Mouse (Mus musculus): Measurements from ENCODE around the gene Ubr2. TPM values are rescaled to one million over a fixed set of nuclear protein-coding genes. Genes with fewer than 3 reads are reported as not detected.

Gene Ubr2
- total and polyA plus RNA-seq, 3 experiments: 15.3 to 353 (median 33.8) TPM

- H3K27me3 ChIP-seq (ENCODE audit: control insufficient read depth in 1 of 2, insufficient read depth in 2 of 2, low read length in 2 of 2): no peaks in the 10 kb centered on the region
- no peak for DNase-seq (ENCODE audit: low read depth, low spot score)
- H3K9ac ChIP-seq (ENCODE audit: control insufficient read depth, low read depth, low read length, poor library complexity, severe bottlenecking): no peak overlapping the region
- H3K4me3 ChIP-seq (ENCODE audit: control insufficient read depth in 1 of 2, insufficient read depth in 1 of 2, low read depth in 2 of 2, low read length in 2 of 2): no peak overlapping the region
- H3K9me3 ChIP-seq (replicated peaks; ENCODE audit: insufficient read depth, low read length): no peaks in the 10 kb centered on the region
- H3K79me2 ChIP-seq (ENCODE audit: control insufficient read depth, insufficient read depth, low read length, poor library complexity): no peaks in the 10 kb centered on the region
- TF ChIP-seq GATA1 (IDR thresholded peaks at IDR 0.05; ENCODE audit: low read depth, low read length) (no peak), SMC3 (IDR thresholded peaks at IDR 0.05; ENCODE audit: low read depth, low read length) (no peak), KAT2A (conservative IDR thresholded peaks at IDR 0.05; ENCODE audit: low read depth, low read length) (no peak), CHD2 (IDR thresholded peaks at IDR 0.05; ENCODE audit: low read length) (no peak), MYC (IDR thresholded peaks at IDR 0.05; ENCODE audit: low read depth, low read length) (no peak), NELFE (IDR thresholded peaks at IDR 0.05; ENCODE audit: low read depth, low read length) (no peak), BHLHE40 (IDR thresholded peaks at IDR 0.05; ENCODE audit: borderline replicate concordance, low read depth, low read length) (no peak), E2F4 (IDR thresholded peaks at IDR 0.05; ENCODE audit: borderline replicate concordance, low read depth, low read length) (no peak), CHD1 (IDR thresholded peaks at IDR 0.05; ENCODE audit: low read depth, low read length) (no peak)
- H3K27ac ChIP-seq (ENCODE audit: control insufficient read depth, low read depth, low read length): no peak overlapping the region
- peaks cover 0 to 20% of the 10 kb centered on the region in 2 experiments; a peak in 2 of 4 replicates for H3K36me3 ChIP-seq (ENCODE audit: control insufficient read depth in 1 of 2, insufficient read depth in 2 of 2, low read length in 2 of 2)
- H3K4me1 ChIP-seq (ENCODE audit: control insufficient read depth in 1 of 2, insufficient read depth in 2 of 2, low read length in 2 of 2): no peaks in the 10 kb centered on the region
Observed at GRCm38 (mm10) chr17:46946276-46946675, 64.1 kb downstream of the Ubr2 start.

GRCm38 (mm10) chr17:46942421-46942820 lies 67.9 kb downstream of the Ubr2 start:
- Histone ChIP-seq H3K27me3 (ENCODE audit: control insufficient read depth in 1 of 2, insufficient read depth in 2 of 2, low read length in 2 of 2) (no peaks in the 10 kb centered on the region), H3K9me3 (replicated peaks; ENCODE audit: insufficient read depth, low read length) (no peaks in the 10 kb centered on the region), H3K27ac (ENCODE audit: control insufficient read depth, low read depth, low read length) (no peak overlapping the region), H3K36me3 (ENCODE audit: control insufficient read depth in 1 of 2, insufficient read depth in 2 of 2, low read length in 2 of 2) (peaks cover 0 to 21% of the 10 kb centered on the region in 2 experiments; a peak in 2 of 4 replicates), H3K79me2 (ENCODE audit: control insufficient read depth, insufficient read depth, low read length, poor library complexity) (no peaks in the 10 kb centered on the region), H3K4me3 (ENCODE audit: control insufficient read depth in 1 of 2, insufficient read depth in 1 of 2, low read depth in 2 of 2, low read length in 2 of 2) (no peak overlapping the region), H3K9ac (ENCODE audit: control insufficient read depth, low read depth, low read length, poor library complexity, severe bottlenecking) (no peak overlapping the region), H3K4me1 (ENCODE audit: control insufficient read depth in 1 of 2, insufficient read depth in 2 of 2, low read length in 2 of 2) (no peaks in the 10 kb centered on the region)
- TF ChIP-seq SMC3 (IDR thresholded peaks at IDR 0.05; ENCODE audit: low read depth, low read length): no peak
- no peak for TF ChIP-seq ZKSCAN1 (IDR thresholded peaks at IDR 0.05; ENCODE audit: low read depth, low read length)
- TF ChIP-seq RCOR1 (IDR thresholded peaks at IDR 0.05; ENCODE audit: low read depth, low read length): no peak
- no peak for TF ChIP-seq POLR2AphosphoS5 (IDR thresholded peaks at IDR 0.05; ENCODE audit: borderline replicate concordance, low read depth, low read length)
- TF ChIP-seq HCFC1 (IDR thresholded peaks at IDR 0.05; ENCODE audit: low read depth, low read length): no peak
- no peak for TF ChIP-seq SIN3A (IDR thresholded peaks at IDR 0.05; ENCODE audit: low read length)
- no peak for DNase-seq (ENCODE audit: low read depth, low spot score)

GRCm38 (mm10) chr17:46940461-46940860 lies 69.9 kb downstream of the Ubr2 start:
- H3K36me3 ChIP-seq (ENCODE audit: control insufficient read depth in 1 of 2, insufficient read depth in 2 of 2, low read length in 2 of 2): peaks cover 0 to 21% of the 10 kb centered on the region in 2 experiments; a peak in 2 of 4 replicates
- H3K27me3 ChIP-seq (ENCODE audit: control insufficient read depth in 1 of 2, insufficient read depth in 2 of 2, low read length in 2 of 2): no peaks in the 10 kb centered on the region
- H3K9ac ChIP-seq (ENCODE audit: control insufficient read depth, low read depth, low read length, poor library complexity, severe bottlenecking): no peak overlapping the region
- H3K4me1 ChIP-seq (ENCODE audit: control insufficient read depth in 1 of 2, insufficient read depth in 2 of 2, low read length in 2 of 2): no peaks in the 10 kb centered on the region
- DNase-seq (ENCODE audit: low read depth, low spot score): no peak
- H3K9me3 ChIP-seq (replicated peaks; ENCODE audit: insufficient read depth, low read length): no peaks in the 10 kb centered on the region
- H3K27ac ChIP-seq (ENCODE audit: control insufficient read depth, low read depth, low read length): no peak overlapping the region
- H3K79me2 ChIP-seq (ENCODE audit: control insufficient read depth, insufficient read depth, low read length, poor library complexity): no peaks in the 10 kb centered on the region
- H3K4me3 ChIP-seq (ENCODE audit: control insufficient read depth in 1 of 2, insufficient read depth in 1 of 2, low read depth in 2 of 2, low read length in 2 of 2): no peak overlapping the region
- TF ChIP-seq HCFC1 (IDR thresholded peaks at IDR 0.05; ENCODE audit: low read depth, low read length) (no peak), ZMIZ1 (IDR thresholded peaks at IDR 0.05; ENCODE audit: low read depth, low read length) (no peak), ZC3H11A (IDR thresholded peaks at IDR 0.05; ENCODE audit: low read depth, low read length) (no peak), RCOR1 (IDR thresholded peaks at IDR 0.05; ENCODE audit: low read depth, low read length) (no peak), SIN3A (IDR thresholded peaks at IDR 0.05; ENCODE audit: low read length) (no peak), CTCF (IDR thresholded peaks at IDR 0.05 in 2 of 3, conservative IDR thresholded peaks at IDR 0.05 in 1 of 3; ENCODE audit: control insufficient read depth in 1 of 3, insufficient read depth in 1 of 3, low read depth in 2 of 3, low read length in 3 of 3, poor library complexity in 1 of 3, severe bottlenecking in 1 of 3) (no peak), EP300 (IDR thresholded peaks at IDR 0.05; ENCODE audit: low read depth in 1 of 2, low read length in 2 of 2) (no peak), TCF12 (IDR thresholded peaks at IDR 0.05; ENCODE audit: low read depth, low read length) (no peak), NRF1 (IDR thresholded peaks at IDR 0.05; ENCODE audit: insufficient read depth, low read depth, low read length, poor library complexity, severe bottlenecking) (no peak), SMC3 (IDR thresholded peaks at IDR 0.05; ENCODE audit: low read depth, low read length) (no peak)

Data from MEL (cell line).